Mouse (Mus musculus): Measurements from ENCODE around the gene Adam22.

DNA sequence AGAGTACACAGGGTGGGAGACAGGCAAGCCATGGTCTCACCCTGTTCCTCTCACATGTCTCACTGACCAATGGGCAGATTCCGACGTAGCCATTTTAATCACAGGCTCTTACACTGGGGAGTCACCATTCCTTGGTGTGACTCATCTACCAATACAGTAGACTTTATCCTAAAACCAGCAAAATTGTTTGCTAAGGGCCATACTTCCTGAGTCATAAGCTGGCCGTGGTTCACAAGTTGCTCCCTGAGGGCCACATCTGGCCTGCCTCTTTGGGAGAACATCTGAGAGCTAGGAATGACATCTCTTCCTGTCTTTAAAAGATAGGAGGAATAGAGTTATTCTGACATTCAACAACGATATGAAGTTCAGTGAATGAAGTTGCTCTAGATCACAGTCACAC lies 314.1 kb downstream of the Adam22 start:
- no peak for TF ChIP-seq CTCF (IDR thresholded peaks at IDR 0.05; ENCODE audit: borderline replicate concordance, control insufficient read depth, extremely low read depth, insufficient read depth, low read length, poor library complexity)
- no peak for TF ChIP-seq POLR2A (IDR thresholded peaks at IDR 0.05; ENCODE audit: control insufficient read depth, extremely low read depth, insufficient read depth, low read length, poor library complexity)

All from thymus, adult 2 months (tissue).